Mouse (Mus musculus) adrenal gland, postnatal 36 days (tissue): ENCODE results near the gene Olfr324. TPM values are rescaled to one million over a fixed set of nuclear protein-coding genes. Genes with fewer than 3 reads are reported as not detected.

Experiments
- DNase-seq, 2 experiments: peaks; one replicate each; pipeline ENCODE4 v3.0.0; 2021; ENCODE audit warnings: mixed read lengths in 1 of 2
- total RNA-seq, 2 experiments: library from RNA; stranded (reverse); gene quantifications; 2 replicates each; pipeline ENCODE4 v1.2.3; 2021

Gene Olfr324
- total RNA-seq, 2 experiments from 2014 or later: not detected

GRCm38 (mm10) chr11:58634878-58635277 is 40.0 kb downstream of the Olfr324 start:
- no peak for DNase-seq

- peak; percentile 49 to 59 for DNase-seq
Measured at GRCm38 (mm10) chr11:58636376-58636977, 41.6 kb downstream of the Olfr324 start.

GRCm38 (mm10) chr11:58638176-58638701 is 43.3 kb downstream of the Olfr324 start:
- peak; percentile 64 to 65 for DNase-seq

- peak; percentile 18 to 26 for DNase-seq
Measured at GRCm38 (mm10) chr11:58640272-58640867, 45.5 kb downstream of the Olfr324 start, which contains the start of gene Trim58. Gene Trim58 (plus strand): TSS chr11:58640465.

GRCm38 (mm10) chr11:58641057-58641456 is 46.1 kb downstream of the Olfr324 start:
- no peak for DNase-seq

- DNase-seq: no peak
Measured at GRCm38 (mm10) chr11:58641638-58642358, 46.9 kb downstream of the Olfr324 start.

GRCm38 (mm10) chr11:58643350-58643749 is 48.4 kb downstream of the Olfr324 start:
- DNase-seq: peak; percentile 7 to 24

Other genes starting within 250 kb of the Olfr324 start
- not detected for gene Lypd8, start 216.1 kb upstream of the Olfr324 start, total RNA-seq
- not detected for gene 1810065E05Rik, start 174.0 kb upstream of the Olfr324 start, total RNA-seq
- gene Gm12253, start 162.6 kb upstream of the Olfr324 start, total RNA-seq: not detected
- not detected for gene Lypd9, start 142.2 kb upstream of the Olfr324 start, total RNA-seq
- gene Olfr30, start 132.8 kb upstream of the Olfr324 start, total RNA-seq: not detected
- gene Olfr332, start 102.6 kb upstream of the Olfr324 start, total RNA-seq: not detected
- not detected for gene Olfr331, start 92.5 kb upstream of the Olfr324 start, total RNA-seq
- under 1 TPM in 1 of 2 experiments, not detected in 1; 0.33 TPM for gene Olfr330, start 60.3 kb upstream of the Olfr324 start, total RNA-seq
- 1 to 10 TPM in 1 of 2 experiments, not detected in 1; 1.2 TPM for gene Olfr329-ps, start 48.7 kb upstream of the Olfr324 start, total RNA-seq
- under 1 TPM; 0.17 to 0.26 TPM for gene Olfr328, start 39.5 kb upstream of the Olfr324 start, total RNA-seq
- gene Olfr224, start 24.6 kb upstream of the Olfr324 start, total RNA-seq: not detected
- not detected for gene Olfr325, start 17.4 kb upstream of the Olfr324 start, total RNA-seq
- gene 2210407C18Rik, start 21.0 kb downstream of the Olfr324 start, total RNA-seq: not detected
- not detected for gene Olfr323, start 35.4 kb downstream of the Olfr324 start, total RNA-seq
- gene Trim58, start 45.4 kb downstream of the Olfr324 start, total RNA-seq: not detected
- gene Olfr322, start 63.7 kb downstream of the Olfr324 start, total RNA-seq: not detected
- gene Olfr320, start 86.0 kb downstream of the Olfr324 start, total RNA-seq: not detected
- gene Olfr319, start 104.0 kb downstream of the Olfr324 start, total RNA-seq: not detected
- gene Olfr318, start 128.9 kb downstream of the Olfr324 start, total RNA-seq: not detected
- gene Olfr317, start 144.1 kb downstream of the Olfr324 start, total RNA-seq: not detected
- not detected for gene Olfr316, start 157.6 kb downstream of the Olfr324 start, total RNA-seq
- gene Olfr315, start 178.1 kb downstream of the Olfr324 start, total RNA-seq: not detected
- gene Olfr314, start 187.8 kb downstream of the Olfr324 start, total RNA-seq: not detected
- 1 to 10 TPM; 1.4 to 2.4 TPM for gene Fam183b, start 206.8 kb downstream of the Olfr324 start, total RNA-seq
- gene Olfr313, start 219.9 kb downstream of the Olfr324 start, total RNA-seq: not detected
- not detected for gene Olfr312, start 234.1 kb downstream of the Olfr324 start, total RNA-seq
- gene Olfr311, start 244.1 kb downstream of the Olfr324 start, total RNA-seq: not detected